Mouse (Mus musculus) bone marrow macrophage, adult 2 months (primary cell): ENCODE data around the gene Vegfb.

Source experiments
- CTCF ChIP-seq: IDR thresholded peaks from 2 replicates; pipeline ENCODE4 v1.5.1; 2012; ENCODE audit warnings: low read depth, mild to moderate bottlenecking, low read length, moderate library complexity
- POLR2A ChIP-seq: IDR thresholded peaks from 2 replicates; pipeline ENCODE4 v1.6.1; 2012; ENCODE audit warnings: mild to moderate bottlenecking, low read depth, low read length, borderline replicate concordance

DNA sequence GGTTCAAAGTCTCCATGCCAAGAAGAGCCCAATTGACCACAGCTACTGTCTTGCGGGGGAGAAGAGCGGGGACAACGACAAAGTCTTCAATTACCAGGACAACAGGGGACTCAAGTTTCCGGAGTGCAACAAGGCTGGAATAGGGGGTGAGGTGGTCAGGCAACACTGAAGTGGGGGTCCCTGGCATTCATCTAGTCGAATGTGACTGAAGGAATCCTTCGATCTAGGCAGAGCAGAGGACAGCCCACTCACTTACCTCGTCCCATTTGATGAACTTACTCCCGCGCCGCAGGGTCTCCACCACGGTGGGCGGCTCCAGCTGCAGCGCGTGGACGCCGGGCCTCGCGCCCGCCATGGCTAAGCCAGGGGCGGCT is 18.2 kb downstream of the Vegfb start:
- TF ChIP-seq CTCF: no peak
- TF ChIP-seq POLR2A: no peak
